Mouse (Mus musculus) brain, embryonic 14.5 days (tissue): Measurements from ENCODE around the gene Vangl1.

Source experiments
- CTCF ChIP-seq: fragments of 200-500 bp; IDR thresholded peaks from 2 replicates; pipeline ENCODE4 v1.5.1; 2012; ENCODE audit warnings: inconsistent platforms, mild to moderate bottlenecking, moderate library complexity, borderline replicate concordance; ENCODE audit not compliant: insufficient read depth, insufficient read length; ENCODE audit errors: extremely low read depth
- POLR2A ChIP-seq: fragments of 200-500 bp; IDR thresholded peaks from 2 replicates; pipeline ENCODE4 v1.6.1; 2012; ENCODE audit warnings: mild to moderate bottlenecking, inconsistent platforms, borderline replicate concordance; ENCODE audit not compliant: poor library complexity, insufficient read depth, insufficient read length, severe bottlenecking; ENCODE audit errors: extremely low read depth

DNA sequence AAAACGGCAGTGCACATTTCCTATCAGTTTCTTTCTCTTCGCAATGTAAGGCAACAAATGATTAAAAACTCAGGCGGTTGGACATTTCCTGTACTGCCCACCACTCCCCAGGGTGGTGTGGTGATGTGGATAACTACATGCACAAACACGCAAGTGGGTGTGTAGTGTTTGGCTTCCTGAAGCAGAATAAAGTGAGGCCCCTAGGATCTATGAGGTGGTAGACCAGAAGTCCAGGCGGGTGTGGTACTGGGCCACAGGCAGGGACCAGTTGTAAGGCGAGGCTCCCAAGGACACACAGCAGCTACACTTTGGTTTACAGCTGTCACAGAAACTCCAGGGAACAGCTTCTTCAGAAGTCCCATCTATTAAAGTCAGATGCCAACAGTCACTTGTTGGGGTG lies 46.8 kb downstream of the Vangl1 start:
- TF ChIP-seq POLR2A (no peak), CTCF (no peak)
